Mouse (Mus musculus) layer of hippocampus, adult 9-10 months (tissue): ENCODE results near the gene Tspan4.

Experiments used
- DNase-seq: peaks from one replicate; pipeline ENCODE4 v3.0.0; 2022; ENCODE audit warnings: low spot score

The Tspan4 gene

GRCm38 (mm10) chr7:141475011-141475804, at the start of gene Tspan4, which contains the start of gene Polr2l:
Gene Tspan4 (plus strand): TSS chr7:141475240.
Gene Polr2l (minus strand): TSS chr7:141475132.
- DNase-seq = no peak

- DNase-seq = no peak
These were observed 47.9 kb upstream of the Tspan4 start for GRCm38 (mm10) chr7:141426948-141427730.

GRCm38 (mm10) chr7:141428701-141429100, 46.3 kb upstream of the Tspan4 start:
- no peak for DNase-seq

GRCm38 (mm10) chr7:141429310-141429709, 45.7 kb upstream of the Tspan4 start, which contains the start of gene Cend1:
Gene Cend1 (minus strand): TSS chr7:141429491.
- no peak for DNase-seq

DNA sequence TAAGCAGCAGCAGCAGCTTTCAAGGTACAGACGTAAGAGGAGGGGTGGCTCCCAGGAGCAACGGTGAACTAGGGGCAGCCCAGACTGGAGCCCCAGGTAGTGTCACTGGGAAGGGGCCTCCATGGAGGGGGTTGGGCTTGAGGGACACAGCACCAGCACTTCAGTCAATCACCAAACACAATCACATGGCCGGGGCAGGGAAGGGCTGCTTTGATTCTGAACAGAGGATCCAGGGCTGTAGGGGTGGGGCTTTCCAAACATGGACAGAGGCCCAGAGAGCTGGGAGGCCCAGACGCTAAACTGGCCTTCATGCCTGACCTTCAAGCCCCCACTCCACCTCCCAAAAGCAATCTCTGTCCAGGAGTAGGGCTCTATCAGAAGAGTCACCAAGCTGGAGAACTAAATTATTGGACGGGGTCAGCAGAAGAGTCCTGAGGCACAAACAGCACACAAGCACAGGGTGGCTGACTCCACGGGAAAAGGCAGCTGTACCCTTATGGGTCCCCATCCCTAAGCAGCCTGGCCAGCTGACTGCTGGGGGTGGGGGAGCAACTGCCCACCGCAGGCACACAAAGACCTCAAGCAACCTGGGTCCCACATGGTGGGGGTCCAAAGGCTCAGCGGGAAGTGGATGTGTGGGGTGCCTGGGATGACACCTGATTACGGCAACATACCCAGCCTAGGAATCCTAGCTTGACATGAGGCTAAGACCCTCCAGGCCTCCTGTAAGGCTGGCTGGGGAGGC, 45.0 kb upstream of the Tspan4 start:
- DNase-seq = no peak

DNA sequence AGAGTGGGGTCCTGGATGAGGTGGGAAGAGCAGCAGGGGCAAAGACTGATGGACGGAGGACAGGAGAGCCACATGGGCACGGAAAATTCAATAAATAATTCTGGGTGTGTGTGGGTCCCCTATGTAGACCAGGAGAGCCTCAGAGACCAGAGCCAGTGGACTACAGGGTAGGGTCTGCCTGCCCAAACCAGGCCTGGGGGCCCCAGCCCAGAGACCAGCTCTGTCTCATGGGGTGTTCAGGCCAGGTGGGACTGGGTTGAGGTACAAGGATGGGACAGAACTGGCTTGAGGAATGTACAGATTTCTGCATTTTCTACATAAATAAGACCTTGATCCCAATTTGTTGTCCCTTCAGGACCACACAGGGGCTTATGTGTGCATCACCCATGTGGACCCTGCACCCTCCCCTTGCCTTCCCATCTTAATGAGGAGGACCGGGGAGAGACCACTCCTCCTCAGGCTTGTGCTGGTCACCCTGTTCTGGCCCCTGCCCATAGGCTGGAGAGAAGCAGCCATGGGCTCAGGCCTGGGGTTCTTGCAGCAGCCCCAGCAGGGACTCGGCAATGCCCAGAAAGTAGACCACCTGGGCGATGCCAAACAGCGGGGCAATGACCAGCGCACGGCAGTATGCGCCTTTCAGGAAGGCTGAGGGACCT, 44.3 kb upstream of the Tspan4 start:
- no peak for DNase-seq

- no peak for DNase-seq
These were observed 43.4 kb upstream of the Tspan4 start for GRCm38 (mm10) chr7:141431434-141432185.

DNA sequence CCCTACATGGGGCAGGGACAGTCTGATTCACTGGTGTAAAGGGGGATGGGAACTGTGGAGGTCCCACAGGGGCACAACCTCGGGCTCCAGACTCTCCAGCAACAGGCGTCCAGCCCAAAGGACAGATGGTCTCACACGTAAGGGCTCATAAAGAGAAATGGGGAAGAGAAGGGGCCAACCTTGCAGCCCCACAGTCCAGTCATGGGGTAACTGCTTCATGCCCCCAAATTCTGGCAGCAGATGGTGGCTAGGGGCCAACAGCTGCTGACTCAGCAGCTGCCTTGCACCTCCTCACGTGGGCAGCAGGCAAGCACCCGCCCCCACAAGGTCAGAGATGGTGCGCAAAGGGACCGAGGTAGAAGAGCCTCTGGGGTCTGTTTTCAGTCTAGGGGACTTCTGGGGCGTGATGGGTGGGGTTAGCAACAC, 42.8 kb upstream of the Tspan4 start:
- no peak for DNase-seq

GRCm38 (mm10) chr7:141432741-141433516, 42.1 kb upstream of the Tspan4 start:
- no peak for DNase-seq

DNA sequence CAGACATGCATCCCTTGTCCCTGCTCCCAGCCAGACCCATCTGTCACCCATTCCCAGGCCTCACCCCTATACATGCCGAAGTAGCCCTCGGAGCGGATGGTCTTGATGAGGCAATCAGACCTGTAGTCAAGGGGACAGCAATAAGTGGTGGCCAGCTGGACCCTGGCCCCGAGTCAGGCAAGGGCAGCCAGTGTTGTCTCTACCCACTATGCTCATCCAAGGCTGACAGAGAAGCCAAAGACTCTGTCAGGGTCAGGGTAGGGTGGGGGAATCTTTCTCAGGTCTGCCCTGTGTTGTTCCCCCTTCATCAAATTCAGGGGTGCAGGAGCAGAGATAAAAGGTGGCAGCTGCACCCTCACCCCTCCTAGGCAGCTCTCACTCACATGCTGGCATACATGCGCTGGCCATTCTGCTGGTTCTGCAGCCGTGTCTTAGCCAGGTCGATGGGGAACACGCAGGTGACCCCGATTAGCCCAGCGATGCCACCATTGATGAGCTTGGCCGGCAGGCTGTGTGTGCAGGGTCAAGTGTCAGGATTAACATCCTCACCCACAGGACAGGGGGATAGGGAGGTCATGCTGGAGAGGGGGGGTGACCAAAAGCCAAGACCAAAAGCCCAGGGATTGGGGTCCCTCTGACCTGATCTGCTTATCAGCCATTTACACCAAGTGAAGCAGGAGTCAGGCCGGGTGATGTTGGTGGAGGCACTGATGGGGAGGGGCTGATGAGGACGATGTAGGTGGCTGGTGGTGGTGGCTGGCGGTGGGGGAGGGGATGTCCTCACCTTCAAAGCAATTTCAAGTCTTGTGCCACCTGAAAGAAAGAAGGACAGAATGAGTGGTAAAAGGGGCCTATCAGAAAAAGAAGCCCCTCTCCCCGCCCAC, 41.3 kb upstream of the Tspan4 start:
- DNase-seq = no peak

- no peak for DNase-seq
These were observed 40.6 kb upstream of the Tspan4 start for GRCm38 (mm10) chr7:141434464-141434863.

DNA sequence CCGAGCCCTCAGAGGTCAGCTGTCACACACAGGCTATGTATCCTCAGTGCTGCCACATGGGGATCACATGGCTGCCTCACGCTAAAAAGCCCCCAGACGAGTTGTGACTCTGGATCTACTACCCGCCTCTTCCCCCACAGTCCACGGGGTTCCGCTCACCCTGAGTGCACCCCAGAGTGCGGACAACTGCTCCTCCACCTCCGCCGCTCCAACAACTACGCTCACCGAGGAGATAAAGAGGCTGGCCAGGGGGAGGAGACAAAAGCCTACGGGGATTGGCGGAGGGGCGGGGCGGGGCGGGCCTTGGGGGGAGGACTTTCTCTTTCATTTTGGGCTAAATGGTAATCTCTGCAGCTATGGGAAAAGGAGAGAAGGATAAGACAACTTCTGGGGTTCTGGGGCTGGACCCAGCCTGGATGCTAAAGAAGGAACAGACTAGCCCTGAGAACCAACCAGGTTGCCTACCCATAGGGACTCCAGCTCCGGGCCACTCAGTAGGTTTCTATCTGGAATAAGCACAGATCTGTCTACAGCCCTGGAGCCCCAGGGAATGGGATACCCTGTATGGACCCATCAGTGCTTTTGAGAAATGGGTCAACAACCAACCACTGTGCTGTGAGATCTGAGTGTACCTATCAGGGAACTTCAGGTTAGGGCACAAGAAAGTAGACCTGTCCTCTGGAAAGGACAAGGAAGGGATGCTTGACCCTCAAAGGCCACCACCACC, 39.7 kb upstream of the Tspan4 start:
- no peak for DNase-seq

- no peak for DNase-seq
These were observed 39.1 kb upstream of the Tspan4 start for GRCm38 (mm10) chr7:141435856-141436522.

DNA sequence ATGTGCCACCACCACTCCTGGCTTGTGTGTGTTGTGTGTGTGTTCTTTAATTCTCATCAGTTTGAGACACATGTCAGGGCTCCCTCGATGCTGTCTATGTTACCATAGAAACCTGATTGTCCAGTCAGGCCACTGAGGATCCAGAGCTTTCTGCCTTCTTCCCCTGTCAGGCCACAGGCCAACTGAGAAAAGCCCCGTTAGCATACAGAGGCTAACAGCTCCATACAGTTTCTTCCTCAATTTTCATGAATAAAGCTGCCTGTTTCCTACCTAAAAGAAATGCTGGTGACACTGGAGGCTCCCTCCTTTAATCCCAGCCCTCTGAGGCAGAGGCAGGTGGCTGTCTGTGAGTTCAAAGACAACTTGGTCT, 38.5 kb upstream of the Tspan4 start:
- DNase-seq = no peak

- DNase-seq = no peak
These were observed 37.6 kb upstream of the Tspan4 start, which contains the start of gene Slc25a22 for GRCm38 (mm10) chr7:141437178-141438120. Gene Slc25a22 (minus strand): TSS chr7:141437892.

DNA sequence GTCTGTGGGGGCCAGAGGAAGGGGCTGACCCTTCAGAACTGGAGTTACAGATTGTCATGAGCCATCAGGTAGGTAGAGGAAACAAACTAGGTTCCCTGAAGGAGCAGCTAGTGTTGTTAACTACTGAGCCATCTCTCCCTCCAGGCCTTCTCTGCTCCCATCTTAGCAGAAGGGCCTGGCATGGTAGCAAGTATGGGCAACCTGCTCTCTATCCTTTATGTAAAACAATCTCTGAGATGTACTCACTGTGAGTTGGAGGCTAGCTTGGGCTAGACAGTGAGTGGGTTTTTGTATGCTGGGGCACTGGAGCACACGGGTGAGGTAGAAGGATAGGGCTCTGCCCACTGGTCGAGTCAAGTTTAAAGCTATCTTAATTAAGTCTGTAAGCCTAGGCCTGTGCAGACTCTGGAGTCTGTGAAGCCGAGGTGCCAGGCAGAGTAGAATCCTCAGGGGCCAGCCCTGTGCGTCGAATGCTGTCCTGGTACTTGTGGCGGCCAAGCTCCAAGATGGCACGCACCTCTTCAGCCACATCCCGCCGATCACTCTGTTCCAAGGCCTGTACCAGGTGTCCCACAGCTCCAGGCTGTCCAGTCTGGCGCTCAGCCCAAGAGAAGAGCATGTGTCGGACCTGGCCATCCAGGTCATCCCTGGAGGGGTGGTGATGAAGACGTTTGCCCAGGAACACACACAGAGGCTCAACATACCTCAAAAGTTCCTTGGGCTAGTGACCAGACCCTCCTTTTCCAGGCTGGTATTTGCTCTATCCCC, 36.7 kb upstream of the Tspan4 start:
- DNase-seq = no peak
